Mouse (Mus musculus) limb, embryonic 11.5 days (tissue): ENCODE measurements around the gene Bcl2a1b. TPM values are rescaled to one million over a fixed set of nuclear protein-coding genes. Genes with fewer than 3 reads are reported as not detected.

Experiments used
- polyA plus RNA-seq: library from polyadenylated mRNA; unstranded; fragments of >200 nt; fragmentation: Nextera tagmentation; extraction: Ambion mirVana; gene quantifications from 2 replicates; pipeline ENCODE4 v1.2.1, GENCODE M21; 2014

Gene Bcl2a1b
- polyA plus RNA-seq, 1 experiment from 2014 or later = 0.31 TPM

Other genes starting within 250 kb of the Bcl2a1b start
- not detected in 2 replicates for gene Bcl2a1a, start 242.3 kb upstream of the Bcl2a1b start, polyA plus RNA-seq
- not detected in 2 replicates for gene Trim43b, start 106.4 kb upstream of the Bcl2a1b start, polyA plus RNA-seq
- gene Gm29094, start 170 bp downstream of the Bcl2a1b start, polyA plus RNA-seq = not detected in 2 replicates
- gene Mthfs, start 11.5 kb downstream of the Bcl2a1b start, polyA plus RNA-seq = 17.5 and 18.8 TPM in 2 replicates